Mouse (Mus musculus): ENCODE results near the gene Immt. TPM values are rescaled to one million over a fixed set of nuclear protein-coding genes. Genes with fewer than 3 reads are reported as not detected.

Gene Immt
- polyA plus RNA-seq, 1 experiment from 2014 or later: 88.1 TPM

DNA sequence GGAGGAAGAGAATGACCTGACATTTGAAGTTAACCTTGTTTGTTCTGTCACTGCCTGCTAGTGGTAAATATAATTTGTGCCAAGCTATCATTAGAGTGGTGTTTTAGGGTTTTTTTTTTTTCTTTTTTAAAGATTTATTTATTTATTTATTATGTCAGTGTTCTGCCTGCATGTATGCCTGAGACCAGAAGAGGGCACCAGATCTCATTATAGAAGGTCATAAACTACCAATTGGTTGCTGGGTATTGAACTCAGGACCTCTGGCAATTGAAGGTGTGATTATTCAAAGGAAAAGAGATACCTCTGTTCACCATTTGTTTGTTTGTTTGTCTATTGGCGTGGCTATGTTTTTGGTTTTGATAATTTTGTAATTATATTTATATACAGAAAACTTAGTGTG, 37.7 kb downstream of the Immt start:
- H3K27ac ChIP-seq (ENCODE audit: low read depth): no peak overlapping the region
- no peaks in the 10 kb centered on the region for H3K27me3 ChIP-seq (ENCODE audit: insufficient read depth, low read length)
- ATAC-seq (no peak), DNase-seq (no peak)
- 93% methylated on average over 1 of the region's 1 CpGs for WGBS (ENCODE audit: insufficient replicate concordance)
- TF ChIP-seq CTCF (IDR thresholded peaks at IDR 0.05; ENCODE audit: low read depth) (peak; percentile 59), EP300 (IDR thresholded peaks at IDR 0.05; ENCODE audit: low read depth) (no peak)
- no peak overlapping the region for H3K9ac ChIP-seq (replicated peaks)
- no peak overlapping the region for H3K4me3 ChIP-seq (ENCODE audit: low read depth, low read length)
- no peak overlapping the region for H3K4me2 ChIP-seq (ENCODE audit: low read depth, low read length)
- H3K36me3 ChIP-seq (replicated peaks; ENCODE audit: insufficient read depth, low read length): peaks cover 66% of the 10 kb centered on the region
- no peaks in the 10 kb centered on the region for H3K4me1 ChIP-seq (ENCODE audit: insufficient read depth)
- H3K9me3 ChIP-seq (ENCODE audit: low read length): no peaks in the 10 kb centered on the region

DNA sequence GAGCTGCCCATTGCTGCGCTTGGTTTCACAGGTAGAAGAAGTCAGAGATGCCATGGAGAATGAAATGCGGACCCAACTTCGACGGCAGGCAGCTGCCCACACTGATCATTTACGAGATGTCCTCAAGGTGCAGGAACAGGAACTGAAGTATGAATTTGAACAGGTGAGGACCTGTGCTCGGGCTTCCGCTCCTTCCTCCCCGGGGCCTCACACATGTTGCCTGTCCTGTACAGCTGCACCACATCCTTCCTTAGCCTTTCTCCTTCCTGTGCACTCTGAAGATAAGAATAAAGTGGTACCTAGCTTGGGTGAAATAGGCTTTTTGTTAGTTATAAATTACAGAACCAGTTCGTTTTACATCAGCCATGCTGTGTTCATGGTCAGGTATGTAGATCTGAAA, 40.3 kb downstream of the Immt start:
- no peaks in the 10 kb centered on the region for H3K4me1 ChIP-seq (ENCODE audit: insufficient read depth)
- TF ChIP-seq EP300 (IDR thresholded peaks at IDR 0.05; ENCODE audit: low read depth) (no peak), CTCF (IDR thresholded peaks at IDR 0.05; ENCODE audit: low read depth) (no peak)
- H3K27me3 ChIP-seq (ENCODE audit: insufficient read depth, low read length): no peaks in the 10 kb centered on the region
- H3K27ac ChIP-seq (ENCODE audit: low read depth): no peak overlapping the region
- ATAC-seq: no peak
- H3K9me3 ChIP-seq (ENCODE audit: low read length): no peaks in the 10 kb centered on the region
- no peak for DNase-seq
- H3K9ac ChIP-seq (replicated peaks): no peak overlapping the region
- no peak overlapping the region for H3K4me3 ChIP-seq (ENCODE audit: low read depth, low read length)
- H3K36me3 ChIP-seq (replicated peaks; ENCODE audit: insufficient read depth, low read length): peaks cover 62% of the 10 kb centered on the region
- no peak overlapping the region for H3K4me2 ChIP-seq (ENCODE audit: low read depth, low read length)
- 70% methylated on average over 9 of the region's 9 CpGs for WGBS (ENCODE audit: insufficient replicate concordance)

DNA sequence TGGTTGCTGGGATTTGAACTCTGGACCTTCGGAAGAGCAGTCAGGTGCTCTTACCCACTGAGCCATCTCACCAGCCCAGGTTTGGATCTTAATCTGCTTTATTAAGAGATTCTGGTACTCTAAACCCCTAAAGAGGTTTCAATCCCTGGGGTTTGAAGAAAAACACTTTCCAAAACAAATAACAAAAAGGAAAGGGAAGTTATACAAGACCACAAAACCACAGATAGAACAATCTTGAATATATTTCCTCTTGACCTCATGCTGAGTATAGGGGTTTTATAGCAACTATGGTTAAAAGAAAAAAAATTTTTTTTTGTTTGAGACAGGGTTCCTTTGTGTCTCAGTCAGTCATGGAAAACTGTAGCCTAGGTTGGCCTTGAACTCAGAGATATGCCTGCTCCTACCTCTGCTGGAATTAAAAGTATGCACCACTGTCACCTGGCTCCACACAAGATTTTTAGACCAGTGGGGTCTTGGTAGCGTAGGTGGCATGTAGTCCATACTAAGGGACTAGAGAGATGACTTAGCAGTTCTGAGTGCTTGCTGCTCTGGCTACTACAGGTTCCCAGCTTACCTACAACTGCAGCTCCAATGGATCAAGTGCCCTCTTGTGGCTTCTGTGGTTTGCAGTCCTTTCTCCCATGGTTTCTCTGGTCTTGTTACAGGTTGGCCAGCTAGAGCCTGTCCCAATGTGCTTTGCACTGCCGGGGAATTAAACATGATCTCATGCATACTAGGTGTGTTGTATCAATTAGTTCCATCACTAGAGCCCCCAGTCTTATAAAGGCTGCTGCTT, 47.0 kb downstream of the Immt start:
- peak; percentile 15; the same call in 1 of the 2 replicates for TF ChIP-seq CTCF (IDR thresholded peaks at IDR 0.05; ENCODE audit: low read depth)
- no peak for TF ChIP-seq EP300 (IDR thresholded peaks at IDR 0.05; ENCODE audit: low read depth)
- Histone ChIP-seq H3K4me2 (ENCODE audit: low read depth, low read length) (no peak overlapping the region), H3K9me3 (ENCODE audit: low read length) (no peaks in the 10 kb centered on the region), H3K27me3 (ENCODE audit: insufficient read depth, low read length) (no peaks in the 10 kb centered on the region), H3K4me3 (ENCODE audit: low read depth, low read length) (no peak overlapping the region), H3K36me3 (replicated peaks; ENCODE audit: insufficient read depth, low read length) (peaks cover 71% of the 10 kb centered on the region), H3K4me1 (ENCODE audit: insufficient read depth) (no peaks in the 10 kb centered on the region), H3K9ac (replicated peaks) (no peak overlapping the region), H3K27ac (ENCODE audit: low read depth) (no peak overlapping the region)
- 75% methylated on average over 3 of the region's 3 CpGs for WGBS (ENCODE audit: insufficient replicate concordance)
- 0 out of 2 replicates have a peak, but pooled peaks have one; percentile 8 for ATAC-seq
- no peak for DNase-seq

DNA sequence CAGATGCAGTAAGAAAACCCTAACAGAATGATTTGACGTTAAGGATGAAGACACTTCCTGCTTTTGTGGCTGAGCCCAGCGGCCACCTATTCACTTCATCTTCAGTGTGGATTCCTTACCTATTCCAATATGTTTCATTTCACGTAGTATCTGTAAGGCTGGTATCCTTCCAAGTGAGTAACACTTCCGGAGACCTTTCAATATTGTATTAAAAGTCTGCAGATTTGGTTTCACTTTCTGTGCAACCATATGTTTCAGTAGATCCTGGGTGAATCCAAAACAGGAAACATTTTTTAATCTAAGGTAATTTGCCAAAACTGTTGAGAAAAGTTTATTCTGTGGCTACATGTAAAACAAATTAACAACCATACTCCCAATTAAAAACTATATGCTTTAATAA, 62.1 kb downstream of the Immt start:
- TF ChIP-seq EP300 (IDR thresholded peaks at IDR 0.05; ENCODE audit: low read depth) (no peak), CTCF (IDR thresholded peaks at IDR 0.05; ENCODE audit: low read depth) (no peak)
- H3K4me1 ChIP-seq (ENCODE audit: insufficient read depth): no peaks in the 10 kb centered on the region
- no peak overlapping the region for H3K9ac ChIP-seq (replicated peaks)
- H3K4me2 ChIP-seq (ENCODE audit: low read depth, low read length): no peak overlapping the region
- WGBS (ENCODE audit: insufficient replicate concordance): 74% methylated on average over 4 of the region's 4 CpGs
- DNase-seq (no peak), ATAC-seq (no peak)
- H3K27ac ChIP-seq (ENCODE audit: low read depth): no peak overlapping the region
- H3K9me3 ChIP-seq (ENCODE audit: low read length): no peaks in the 10 kb centered on the region
- H3K36me3 ChIP-seq (replicated peaks; ENCODE audit: insufficient read depth, low read length): peaks cover 83% of the 10 kb centered on the region
- H3K4me3 ChIP-seq (ENCODE audit: low read depth, low read length): no peak overlapping the region
- no peaks in the 10 kb centered on the region for H3K27me3 ChIP-seq (ENCODE audit: insufficient read depth, low read length)

DNA sequence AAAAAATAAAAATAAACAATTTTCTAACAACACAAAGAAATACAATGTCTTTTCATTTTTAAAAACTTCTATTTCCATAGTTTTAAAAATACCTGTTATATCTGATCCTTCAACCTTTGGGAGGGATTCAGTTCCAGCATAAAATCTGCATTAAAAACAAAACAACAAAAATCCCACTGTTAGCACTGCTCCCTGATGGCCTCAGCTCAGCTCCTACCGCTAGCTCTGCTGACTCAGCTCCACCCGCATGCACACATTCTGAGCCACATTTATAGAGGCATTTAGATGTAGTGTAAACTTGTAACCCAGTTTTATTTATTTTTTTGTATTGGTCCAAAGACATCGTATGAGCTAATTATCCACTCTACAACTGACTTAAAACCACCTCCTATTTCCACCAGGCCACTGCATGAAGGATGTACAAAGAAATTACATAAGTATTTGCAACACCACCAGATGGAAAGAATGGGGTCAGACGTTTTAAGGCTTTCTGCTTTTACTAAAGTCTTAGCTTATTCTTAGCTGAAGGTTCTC, 76.6 kb downstream of the Immt start:
- H3K27me3 ChIP-seq (ENCODE audit: insufficient read depth, low read length): no peaks in the 10 kb centered on the region
- ATAC-seq (no peak), DNase-seq (no peak)
- peak overlapping the region; percentile 72 for H3K4me3 ChIP-seq (ENCODE audit: low read depth, low read length)
- no peaks in the 10 kb centered on the region for H3K9me3 ChIP-seq (ENCODE audit: low read length)
- peak overlapping the region; percentile 69 for H3K4me2 ChIP-seq (ENCODE audit: low read depth, low read length)
- no peak overlapping the region for H3K27ac ChIP-seq (ENCODE audit: low read depth)
- 2% methylated on average over 4 of the region's 4 CpGs for WGBS (ENCODE audit: insufficient replicate concordance)
- peaks cover 30% of the 10 kb centered on the region for H3K4me1 ChIP-seq (ENCODE audit: insufficient read depth)
- H3K9ac ChIP-seq (replicated peaks): peak overlapping the region; percentile 63
- H3K36me3 ChIP-seq (replicated peaks; ENCODE audit: insufficient read depth, low read length): peaks cover 27% of the 10 kb centered on the region
- TF ChIP-seq EP300 (IDR thresholded peaks at IDR 0.05; ENCODE audit: low read depth) (no peak), CTCF (IDR thresholded peaks at IDR 0.05; ENCODE audit: low read depth) (no peak)

DNA sequence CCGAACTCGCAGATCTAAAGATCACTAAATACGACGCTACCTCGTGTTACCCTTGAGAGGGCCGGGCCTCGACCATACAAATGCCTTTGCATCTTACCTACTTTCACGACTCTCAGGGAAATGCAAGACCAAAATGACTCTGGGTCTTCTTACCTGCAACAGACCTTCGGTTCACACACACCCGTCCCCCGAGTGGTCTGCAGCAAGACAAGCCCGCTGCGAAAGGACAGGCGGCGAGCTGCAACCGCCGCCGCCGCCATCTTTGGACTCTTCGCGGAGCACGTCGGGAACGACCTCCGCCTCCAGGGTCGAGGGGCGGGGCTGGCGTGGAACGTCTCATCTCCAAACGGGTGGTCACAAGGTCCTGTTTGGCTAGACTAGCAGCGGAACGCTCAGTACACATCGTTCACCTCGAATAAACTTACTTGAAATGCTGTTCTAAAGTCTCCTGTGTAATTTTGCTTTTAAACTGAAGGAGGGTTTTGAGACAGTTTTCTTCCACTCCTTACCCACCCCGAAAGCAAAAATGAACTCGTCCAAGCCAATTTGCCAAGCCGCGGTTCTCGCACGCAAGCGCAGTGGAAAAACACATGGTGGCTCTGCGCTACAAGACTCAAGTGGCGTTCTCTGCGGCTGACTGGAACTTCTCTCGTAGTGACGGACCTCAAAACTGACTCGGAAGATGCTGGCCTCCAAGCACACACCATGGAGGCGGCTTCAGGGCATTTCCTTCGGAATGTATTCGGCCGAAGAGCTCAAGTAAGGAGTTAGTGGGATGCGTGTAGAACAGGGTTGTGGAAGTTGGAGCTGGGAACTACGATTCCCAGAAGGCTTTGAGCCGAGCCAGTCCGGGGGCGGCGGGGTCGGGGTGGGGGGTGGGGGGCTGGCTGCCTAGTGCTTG, 77.6 kb downstream of the Immt start, which contains the start of the genes Ptcd3 and Polr1a:
Gene Ptcd3, minus strand, starts transcription at position 270 of the 901 bp plus-strand sequence.
Gene Polr1a, plus strand, starts transcription at position 573 of the 901 bp plus-strand sequence.
- TF ChIP-seq EP300 (IDR thresholded peaks at IDR 0.05; ENCODE audit: low read depth) (peak; percentile 68; the same call in 1 of the 2 replicates), CTCF (IDR thresholded peaks at IDR 0.05; ENCODE audit: low read depth) (no peak)
- peaks cover 20% of the 10 kb centered on the region for H3K36me3 ChIP-seq (replicated peaks; ENCODE audit: insufficient read depth, low read length)
- H3K4me3 ChIP-seq (ENCODE audit: low read depth, low read length): peak within 1 kb of the TSS; percentile 72
- H3K9me3 ChIP-seq (ENCODE audit: low read length): no peaks in the 10 kb centered on the region
- peak within 1 kb of the TSS; percentile 25 for H3K27ac ChIP-seq (ENCODE audit: low read depth)
- peak; percentile 82 for ATAC-seq
- peak within 1 kb of the TSS; percentile 69 for H3K4me2 ChIP-seq (ENCODE audit: low read depth, low read length)
- H3K9ac ChIP-seq (replicated peaks): peak within 1 kb of the TSS; percentile 63
- no peaks in the 10 kb centered on the region for H3K27me3 ChIP-seq (ENCODE audit: insufficient read depth, low read length)
- DNase-seq: peak; percentile 95
- peaks cover 32% of the 10 kb centered on the region for H3K4me1 ChIP-seq (ENCODE audit: insufficient read depth)
- WGBS (ENCODE audit: insufficient replicate concordance): under 1% methylated on average over 58 of the region's 58 CpGs
